Mouse (Mus musculus) gastrocnemius, adult 18-20 months (tissue): ENCODE measurements around the gene Tcf21. TPM values are rescaled to one million over a fixed set of nuclear protein-coding genes. Genes with fewer than 3 reads are reported as not detected.

Source experiments
- DNase-seq: peaks from one replicate; pipeline ENCODE4 v3.0.0; 2021; ENCODE audit warnings: low spot score
- long read RNA-seq, 2 experiments: library from polyadenylated mRNA; stranded (forward); transcript quantifications; one replicate each; pipeline ENCODE4 v2.0.0; 2021
- total RNA-seq, 2 experiments: library from RNA; stranded (reverse); gene quantifications; 2 replicates each; pipeline ENCODE4 v1.2.3; 2021

Gene Tcf21
- total RNA-seq: not detected
- long read RNA-seq, experiment 1: 0 reads
- long read RNA-seq, experiment 2: 0 reads

- no peak for DNase-seq
These were observed at the start of gene Tcf21 for GRCm38 (mm10) chr10:22819871-22820590. TSS of gene Tcf21 (minus strand) at chr10:22820174.

GRCm38 (mm10) chr10:22868386-22868918 lies 48.5 kb upstream of the Tcf21 start:
- DNase-seq: no peak

GRCm38 (mm10) chr10:22867210-22867609 lies 47.2 kb upstream of the Tcf21 start:
- no peak for DNase-seq

GRCm38 (mm10) chr10:22858111-22858510 lies 38.1 kb upstream of the Tcf21 start:
- DNase-seq: no peak

- DNase-seq: no peak
These were observed 34.4 kb upstream of the Tcf21 start for GRCm38 (mm10) chr10:22854330-22854729.

GRCm38 (mm10) chr10:22845351-22845750 lies 25.4 kb upstream of the Tcf21 start:
- DNase-seq: no peak

GRCm38 (mm10) chr10:22844731-22845130 lies 24.8 kb upstream of the Tcf21 start:
- no peak for DNase-seq

- no peak for DNase-seq
These were observed 23.7 kb upstream of the Tcf21 start for GRCm38 (mm10) chr10:22843440-22844361.

GRCm38 (mm10) chr10:22842781-22843439 lies 22.9 kb upstream of the Tcf21 start:
- DNase-seq: no peak

- no peak for DNase-seq
These were observed 22.1 kb upstream of the Tcf21 start for GRCm38 (mm10) chr10:22842113-22842512.

GRCm38 (mm10) chr10:22826244-22826643 lies 6.3 kb upstream of the Tcf21 start:
- no peak for DNase-seq

GRCm38 (mm10) chr10:22822896-22823295 lies 2.9 kb upstream of the Tcf21 start:
- DNase-seq: no peak

- no peak for DNase-seq
These were observed 2.5 kb upstream of the Tcf21 start for GRCm38 (mm10) chr10:22822486-22822885.

- no peak for DNase-seq
These were observed 1.7 kb upstream of the Tcf21 start for GRCm38 (mm10) chr10:22821709-22822108.

GRCm38 (mm10) chr10:22821267-22821666 lies 1.3 kb upstream of the Tcf21 start:
- DNase-seq: no peak

GRCm38 (mm10) chr10:22820841-22821240 lies 867 bp upstream of the Tcf21 start:
- DNase-seq: no peak

GRCm38 (mm10) chr10:22819239-22819870 lies 619 bp downstream of the Tcf21 start:
- DNase-seq: no peak

GRCm38 (mm10) chr10:22818600-22819238 lies 1.3 kb downstream of the Tcf21 start:
- no peak for DNase-seq

GRCm38 (mm10) chr10:22817976-22818375 lies 2.0 kb downstream of the Tcf21 start:
- DNase-seq: no peak

- no peak for DNase-seq
These were observed 2.4 kb downstream of the Tcf21 start for GRCm38 (mm10) chr10:22817561-22817960.
